Mouse (Mus musculus): Measurements from ENCODE around the gene Uba2. TPM values are rescaled to one million over a fixed set of nuclear protein-coding genes. Genes with fewer than 3 reads are reported as not detected.

The Uba2 gene
- total and polyA plus RNA-seq, 3 experiments, result 19.5 to 32.9 (median 29.9) TPM

- TF ChIP-seq CTCF (IDR thresholded peaks at IDR 0.05) (no peak), POLR2A (IDR thresholded peaks at IDR 0.05; ENCODE audit: insufficient read depth, low read depth, low read length) (no peak), EP300 (IDR thresholded peaks at IDR 0.05; ENCODE audit: insufficient read depth, low read depth, low read length) (no peak)
- intact Hi-C loops (cut with DNase I), result loop anchor here (10.0 kb wide), 1 partner anchor 220 kb away; no protein-coding TSS in a partner anchor
These were observed 4.7 kb downstream of the Uba2 start for GRCm38 (mm10) chr7:34164671-34165070.

GRCm38 (mm10) chr7:34159167-34159566, 10.2 kb downstream of the Uba2 start:
- DNase-seq, result no peak

More at GRCm38 (mm10) chr7:34164671-34165070, 4.7 kb downstream of the Uba2 start:
- H3K9ac ChIP-seq (ENCODE audit: low read depth, low read length), result no peak overlapping the region
- peaks cover 1% of the 10 kb centered on the region for H3K4me1 ChIP-seq (ENCODE audit: control insufficient read depth, insufficient read depth, low read length)
- WGBS, result 84% methylated on average over 7 of the region's 7 CpGs
- no peaks in the 10 kb centered on the region for H3K79me2 ChIP-seq (replicated peaks; ENCODE audit: control insufficient read depth, insufficient read depth, low read length)
- H3K36me3 ChIP-seq (ENCODE audit: control insufficient read depth, insufficient read depth, low read length), result peaks cover 10% of the 10 kb centered on the region
- DNase-seq, result no peak
- H3K27me3 ChIP-seq (ENCODE audit: control insufficient read depth, insufficient read depth, low read length), result no peaks in the 10 kb centered on the region
- H3K27ac ChIP-seq, result no peak overlapping the region
- no peak overlapping the region for H3K4me3 ChIP-seq

GRCm38 (mm10) chr7:34157994-34158393, 11.4 kb downstream of the Uba2 start:
- H3K4me3 ChIP-seq, result no peak overlapping the region
- TF ChIP-seq POLR2A (IDR thresholded peaks at IDR 0.05; ENCODE audit: insufficient read depth, low read depth, low read length) (no peak), CTCF (IDR thresholded peaks at IDR 0.05) (no peak), EP300 (IDR thresholded peaks at IDR 0.05; ENCODE audit: insufficient read depth, low read depth, low read length) (no peak)
- no peaks in the 10 kb centered on the region for H3K4me1 ChIP-seq (ENCODE audit: control insufficient read depth, insufficient read depth, low read length)
- H3K36me3 ChIP-seq (ENCODE audit: control insufficient read depth, insufficient read depth, low read length), result peaks cover 5% of the 10 kb centered on the region
- intact Hi-C loops (cut with DNase I), result no loop called here
- H3K79me2 ChIP-seq (replicated peaks; ENCODE audit: control insufficient read depth, insufficient read depth, low read length), result no peaks in the 10 kb centered on the region
- 97% methylated on average over 3 of the region's 3 CpGs for WGBS
- H3K27me3 ChIP-seq (ENCODE audit: control insufficient read depth, insufficient read depth, low read length), result no peaks in the 10 kb centered on the region
- DNase-seq, result no peak
- no peak overlapping the region for H3K9ac ChIP-seq (ENCODE audit: low read depth, low read length)
- no peak overlapping the region for H3K27ac ChIP-seq

More at GRCm38 (mm10) chr7:34159167-34159566, 10.2 kb downstream of the Uba2 start:
- Histone ChIP-seq H3K27me3 (ENCODE audit: control insufficient read depth, insufficient read depth, low read length) (no peaks in the 10 kb centered on the region), H3K27ac (no peak overlapping the region), H3K79me2 (replicated peaks; ENCODE audit: control insufficient read depth, insufficient read depth, low read length) (no peaks in the 10 kb centered on the region), H3K4me3 (no peak overlapping the region), H3K9ac (ENCODE audit: low read depth, low read length) (no peak overlapping the region), H3K4me1 (ENCODE audit: control insufficient read depth, insufficient read depth, low read length) (no peaks in the 10 kb centered on the region), H3K36me3 (ENCODE audit: control insufficient read depth, insufficient read depth, low read length) (peaks cover 10% of the 10 kb centered on the region)
- 95% methylated on average over 3 of the region's 3 CpGs for WGBS
- intact Hi-C loops (cut with DNase I), result no loop called here
- TF ChIP-seq CTCF (IDR thresholded peaks at IDR 0.05) (peak; percentile 44), POLR2A (IDR thresholded peaks at IDR 0.05; ENCODE audit: insufficient read depth, low read depth, low read length) (no peak)

- no peaks in the 10 kb centered on the region for H3K4me1 ChIP-seq (ENCODE audit: control insufficient read depth, insufficient read depth, low read length)
- no peak for DNase-seq
- no peak overlapping the region for H3K4me3 ChIP-seq
- intact Hi-C loops (cut with DNase I), result no loop called here
- H3K79me2 ChIP-seq (replicated peaks; ENCODE audit: control insufficient read depth, insufficient read depth, low read length), result no peaks in the 10 kb centered on the region
- 56% methylated on average over 4 of the region's 4 CpGs for WGBS
- H3K27ac ChIP-seq, result no peak overlapping the region
- no peaks in the 10 kb centered on the region for H3K27me3 ChIP-seq (ENCODE audit: control insufficient read depth, insufficient read depth, low read length)
- no peak for TF ChIP-seq EP300 (IDR thresholded peaks at IDR 0.05; ENCODE audit: insufficient read depth, low read depth, low read length)
- TF ChIP-seq POLR2A (IDR thresholded peaks at IDR 0.05; ENCODE audit: insufficient read depth, low read depth, low read length), result no peak
- no peak for TF ChIP-seq CTCF (IDR thresholded peaks at IDR 0.05)
- H3K9ac ChIP-seq (ENCODE audit: low read depth, low read length), result no peak overlapping the region
- peaks cover 6% of the 10 kb centered on the region for H3K36me3 ChIP-seq (ENCODE audit: control insufficient read depth, insufficient read depth, low read length)
These were observed 22.2 kb downstream of the Uba2 start for GRCm38 (mm10) chr7:34147193-34147592.

GRCm38 (mm10) chr7:34141123-34141522, 28.3 kb downstream of the Uba2 start:
- no peaks in the 10 kb centered on the region for H3K79me2 ChIP-seq (replicated peaks; ENCODE audit: control insufficient read depth, insufficient read depth, low read length)
- no peak overlapping the region for H3K9ac ChIP-seq (ENCODE audit: low read depth, low read length)
- no peaks in the 10 kb centered on the region for H3K4me1 ChIP-seq (ENCODE audit: control insufficient read depth, insufficient read depth, low read length)
- TF ChIP-seq CTCF (IDR thresholded peaks at IDR 0.05) (no peak), POLR2A (IDR thresholded peaks at IDR 0.05; ENCODE audit: insufficient read depth, low read depth, low read length) (no peak), EP300 (IDR thresholded peaks at IDR 0.05; ENCODE audit: insufficient read depth, low read depth, low read length) (no peak)
- intact Hi-C loops (cut with DNase I), result no loop called here
- H3K27me3 ChIP-seq (ENCODE audit: control insufficient read depth, insufficient read depth, low read length), result no peaks in the 10 kb centered on the region
- H3K27ac ChIP-seq, result no peak overlapping the region
- 91% methylated on average over 13 of the region's 13 CpGs for WGBS
- H3K4me3 ChIP-seq, result no peak overlapping the region
- DNase-seq, result no peak
- H3K36me3 ChIP-seq (ENCODE audit: control insufficient read depth, insufficient read depth, low read length), result no peaks in the 10 kb centered on the region; the same call in none of the 2 replicates

- H3K9ac ChIP-seq (ENCODE audit: low read depth, low read length), result no peak overlapping the region
- TF ChIP-seq POLR2A (IDR thresholded peaks at IDR 0.05; ENCODE audit: insufficient read depth, low read depth, low read length) (no peak), EP300 (IDR thresholded peaks at IDR 0.05; ENCODE audit: insufficient read depth, low read depth, low read length) (no peak), CTCF (IDR thresholded peaks at IDR 0.05) (no peak)
- intact Hi-C loops (cut with DNase I), result no loop called here
- 87% methylated on average over 6 of the region's 6 CpGs for WGBS
- H3K4me3 ChIP-seq, result no peak overlapping the region
- no peak for DNase-seq
- H3K4me1 ChIP-seq (ENCODE audit: control insufficient read depth, insufficient read depth, low read length), result no peaks in the 10 kb centered on the region
- no peaks in the 10 kb centered on the region for H3K79me2 ChIP-seq (replicated peaks; ENCODE audit: control insufficient read depth, insufficient read depth, low read length)
- H3K36me3 ChIP-seq (ENCODE audit: control insufficient read depth, insufficient read depth, low read length), result no peaks in the 10 kb centered on the region; the same call in 1 of the 2 replicates
- no peaks in the 10 kb centered on the region for H3K27me3 ChIP-seq (ENCODE audit: control insufficient read depth, insufficient read depth, low read length)
- no peak overlapping the region for H3K27ac ChIP-seq
These were observed 29.9 kb downstream of the Uba2 start for GRCm38 (mm10) chr7:34139493-34139892.
